Mouse (Mus musculus) embryonic stem cell, embryonic (primary cell): Measurements from ENCODE around the gene Tesc.

Experiments used
- CTCF ChIA-PET, 4 experiments: fragments of 300-600 bp in 2 of 4; fragments of 350-600 bp in 2 of 4; sonication (Branson Sonifier 250); formaldehyde crosslinking; loops; one replicate each; lab custom pipeline; 2022; ENCODE audit warnings: inconsistent platforms in 2 of 4; lab: Charles Lee
- POLR2A ChIA-PET, 4 experiments: fragments of 300-600 bp in 2 of 4; fragments of 350-600 bp in 2 of 4; sonication (Branson Sonifier 250); formaldehyde crosslinking; loops; one replicate each; lab custom pipeline; 2022; ENCODE audit warnings: antibody characterized with exemption in 4 of 4, inconsistent platforms in 1 of 4; lab: Charles Lee

The Tesc gene

GRCm38 (mm10) chr5:118093321-118094035, 65.9 kb downstream of the Tesc start:
- ChIA-PET CTCF (interaction anchor here (0.5 to 2.5 kb wide), 16 partner anchors 12 to 775 kb away, joined by 3 to 12 read pairs (median 3); no protein-coding TSS in a partner anchor), POLR2A (interaction anchor here in 1 of 4 experiments (1.7 kb wide), 1 partner anchor 15 kb away, joined by 4 read pairs; no protein-coding TSS in a partner anchor)

GRCm38 (mm10) chr5:118095433-118095832, 67.9 kb downstream of the Tesc start:
- POLR2A ChIA-PET = interaction anchor here in 3 of 4 experiments (0.5 to 1.7 kb wide), 4 partner anchors 12 to 543 kb away, joined by 3 to 5 read pairs (median 4); no protein-coding TSS in a partner anchor
- CTCF ChIA-PET = interaction anchor here in 1 of 4 experiments (1.5 kb wide), 1 partner anchor 9 kb away, joined by 3 read pairs; no protein-coding TSS in a partner anchor

GRCm38 (mm10) chr5:118095849-118096248, 68.3 kb downstream of the Tesc start:
- POLR2A ChIA-PET = no interaction called here
- CTCF ChIA-PET = interaction anchor here in 1 of 4 experiments (1.5 kb wide), 1 partner anchor 9 kb away, joined by 3 read pairs; no protein-coding TSS in a partner anchor

GRCm38 (mm10) chr5:118096317-118096716, 68.8 kb downstream of the Tesc start:
- POLR2A ChIA-PET = no interaction called here
- CTCF ChIA-PET = interaction anchor here in 1 of 4 experiments (1.5 kb wide), 1 partner anchor 9 kb away, joined by 3 read pairs; no protein-coding TSS in a partner anchor

GRCm38 (mm10) chr5:118099069-118099869, 71.7 kb downstream of the Tesc start:
- ChIA-PET POLR2A (interaction anchor here in 3 of 4 experiments (0.5 to 2.4 kb wide), 10 partner anchors 8 to 165 kb away, joined by 3 to 12 read pairs (median 3); no protein-coding TSS in a partner anchor), CTCF (interaction anchor here in 3 of 4 experiments (0.5 to 1.5 kb wide), 9 partner anchors 8 to 1756 kb away, joined by 3 to 5 read pairs (median 4); no protein-coding TSS in a partner anchor)

GRCm38 (mm10) chr5:118099870-118100478, 72.4 kb downstream of the Tesc start:
- CTCF ChIA-PET = interaction anchor here (0.6 to 1.5 kb wide), 6 partner anchors 9 to 1757 kb away, joined by 3 to 5 read pairs (median 4); no protein-coding TSS in a partner anchor
- POLR2A ChIA-PET = interaction anchor here in 2 of 4 experiments (0.5 to 1.9 kb wide), 4 partner anchors 14 to 164 kb away, joined by 3 to 5 read pairs (median 3); no protein-coding TSS in a partner anchor

- ChIA-PET POLR2A (no interaction called here), CTCF (interaction anchor here (0.6 to 1.3 kb wide), 6 partner anchors 10 to 656 kb away, joined by 3 to 5 read pairs (median 3); no protein-coding TSS in a partner anchor)
These were observed 78.0 kb downstream of the Tesc start for GRCm38 (mm10) chr5:118105536-118105935.

GRCm38 (mm10) chr5:118106667-118107066, 79.1 kb downstream of the Tesc start:
- CTCF ChIA-PET = interaction anchor here (0.6 to 1.5 kb wide), 6 partner anchors 9 to 151 kb away, joined by 3 to 7 read pairs (median 3); no protein-coding TSS in a partner anchor

GRCm38 (mm10) chr5:118108124-118108793, 80.7 kb downstream of the Tesc start:
- POLR2A ChIA-PET = interaction anchor here in 2 of 4 experiments (0.9 to 1.9 kb wide), 5 partner anchors 9 to 41 kb away, joined by 3 to 12 read pairs (median 3); no protein-coding TSS in a partner anchor
- CTCF ChIA-PET = interaction anchor here in 2 of 4 experiments (1.3 to 1.5 kb wide), 2 partner anchors 15 to 41 kb away, joined by 3 to 4 read pairs; no protein-coding TSS in a partner anchor

More at GRCm38 (mm10) chr5:118106667-118107066, 79.1 kb downstream of the Tesc start:
- POLR2A ChIA-PET = interaction anchor here in 2 of 4 experiments (0.7 to 1.4 kb wide), 3 partner anchors 10 to 1286 kb away, joined by 3 read pairs; no protein-coding TSS in a partner anchor

- CTCF ChIA-PET = interaction anchor here in 1 of 4 experiments (1.3 kb wide), 1 partner anchor 42 kb away, joined by 4 read pairs; no protein-coding TSS in a partner anchor
- POLR2A ChIA-PET = interaction anchor here in 1 of 4 experiments (0.9 to 1.9 kb wide), 2 partner anchors 11 to 14 kb away, joined by 4 to 12 read pairs; no protein-coding TSS in a partner anchor
These were observed 81.4 kb downstream of the Tesc start for GRCm38 (mm10) chr5:118108794-118109440.
